Mouse (Mus musculus): ENCODE measurements around the gene Pnck. TPM values are rescaled to one million over a fixed set of nuclear protein-coding genes. Genes with fewer than 3 reads are reported as not detected.

Pnck gene
- polyA plus RNA-seq, 1 experiment from 2014 or later: 15.7 TPM

DNA sequence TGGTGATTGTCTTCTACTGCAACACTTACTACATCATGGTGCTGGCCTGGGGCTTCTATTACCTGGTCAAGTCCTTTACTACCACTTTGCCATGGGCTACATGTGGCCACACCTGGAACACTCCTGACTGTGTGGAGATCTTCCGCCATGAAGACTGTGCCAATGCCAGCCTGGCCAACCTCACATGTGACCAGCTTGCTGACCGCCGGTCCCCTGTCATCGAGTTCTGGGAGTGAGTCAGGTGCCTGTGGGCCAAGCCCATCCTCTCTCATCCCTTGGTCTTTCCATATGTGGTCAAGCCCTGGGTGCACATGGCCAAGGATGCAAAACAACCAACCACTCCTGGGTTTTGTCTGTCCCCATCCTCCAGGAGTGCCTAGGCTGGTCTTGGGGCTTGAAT lies 16.8 kb upstream of the Pnck start:
- DNase-seq (ENCODE audit: low spot score) (no peak), ATAC-seq (replicated peaks; ENCODE audit: low FRiP score, low read depth) (no peak)
- no peak overlapping the region for H3K4me2 ChIP-seq (ENCODE audit: low read length)
- no peaks in the 10 kb centered on the region for H3K9me3 ChIP-seq (replicated peaks; ENCODE audit: low read length)
- H3K4me3 ChIP-seq (replicated peaks; ENCODE audit: low read depth, low read length): no peak overlapping the region
- no peaks in the 10 kb centered on the region for H3K4me1 ChIP-seq (replicated peaks; ENCODE audit: insufficient read depth, low read length)
- WGBS: 90% methylated on average over 4 of the region's 4 CpGs
- H3K36me3 ChIP-seq (ENCODE audit: insufficient read depth, low read length): no peaks in the 10 kb centered on the region
- H3K9ac ChIP-seq (ENCODE audit: low read depth, low read length): no peak overlapping the region
- no peaks in the 10 kb centered on the region for H3K27me3 ChIP-seq (ENCODE audit: insufficient read depth, low read length)
- no peak for TF ChIP-seq CTCF (IDR thresholded peaks at IDR 0.05; ENCODE audit: low read depth)
- no peak overlapping the region for H3K27ac ChIP-seq

DNA sequence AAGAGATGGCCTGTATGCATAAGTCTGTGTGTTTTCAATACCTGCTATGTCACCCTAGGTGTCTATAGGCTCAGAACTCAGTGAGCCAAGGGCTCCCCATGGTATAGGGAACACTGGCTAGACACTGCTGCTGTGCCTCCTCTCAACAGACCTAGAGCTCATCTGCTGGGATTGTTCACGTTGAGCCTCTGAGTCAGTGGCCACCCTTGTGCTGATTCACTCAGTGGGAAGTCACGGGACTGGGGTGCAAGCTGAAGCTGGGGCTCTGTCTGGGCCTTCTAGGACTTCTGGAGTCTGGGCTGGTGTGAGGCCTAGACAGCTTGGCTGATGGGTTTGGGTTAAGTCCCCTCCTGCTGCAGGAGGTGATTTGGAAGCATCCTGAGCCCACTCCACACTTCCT lies 15.3 kb upstream of the Pnck start:
- WGBS: 85% methylated on average over 2 of the region's 2 CpGs

DNA sequence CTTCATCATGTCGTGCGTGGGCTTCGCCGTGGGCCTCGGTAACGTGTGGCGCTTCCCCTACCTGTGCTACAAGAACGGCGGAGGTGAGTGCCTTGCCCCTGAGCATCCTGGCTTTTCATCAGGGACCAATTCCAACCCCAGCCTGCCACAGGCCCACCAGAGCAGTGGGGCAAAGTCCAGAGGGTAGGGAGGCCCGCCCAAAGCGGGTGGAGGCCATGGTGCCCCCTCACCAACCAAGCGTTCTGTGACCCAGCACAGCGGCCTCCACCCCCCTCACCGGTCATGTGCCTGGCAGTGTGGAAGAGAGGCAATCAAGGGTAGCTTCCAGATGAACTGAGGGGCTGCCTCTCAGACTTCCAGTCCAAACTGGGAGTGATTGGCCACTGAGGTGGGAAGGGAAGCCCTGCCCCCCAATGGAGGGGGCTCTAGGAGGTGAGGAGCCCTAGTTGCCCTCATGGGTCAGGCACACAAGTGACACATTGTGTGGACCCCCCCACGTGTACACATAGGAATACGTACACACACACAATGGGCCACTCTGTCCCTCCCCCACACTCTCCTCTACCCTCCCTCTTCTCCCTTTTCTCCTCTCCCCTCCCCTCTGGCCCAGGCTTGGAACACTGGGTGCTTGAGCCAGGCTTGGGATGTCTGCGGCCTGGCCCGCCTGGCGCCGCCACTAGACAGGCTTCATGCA lies 14.2 kb upstream of the Pnck start:
- peak; percentile 82 for ATAC-seq (replicated peaks; ENCODE audit: low FRiP score, low read depth)
- peak overlapping the region; percentile 68 for H3K4me2 ChIP-seq (ENCODE audit: low read length)
- no peaks in the 10 kb centered on the region for H3K36me3 ChIP-seq (ENCODE audit: insufficient read depth, low read length)
- H3K4me3 ChIP-seq (replicated peaks; ENCODE audit: low read depth, low read length): peak overlapping the region; percentile 52
- no peaks in the 10 kb centered on the region for H3K9me3 ChIP-seq (replicated peaks; ENCODE audit: low read length)
- DNase-seq (ENCODE audit: low spot score): peak; percentile 19
- TF ChIP-seq CTCF (IDR thresholded peaks at IDR 0.05; ENCODE audit: low read depth): no peak
- 29% methylated on average over 20 of the region's 20 CpGs for WGBS
- peak overlapping the region; percentile 78 for H3K9ac ChIP-seq (ENCODE audit: low read depth, low read length)
- H3K4me1 ChIP-seq (replicated peaks; ENCODE audit: insufficient read depth, low read length): no peaks in the 10 kb centered on the region
- no peaks in the 10 kb centered on the region for H3K27me3 ChIP-seq (ENCODE audit: insufficient read depth, low read length)
- peak overlapping the region; percentile 76 for H3K27ac ChIP-seq

More for the DNA sequence above, 15.3 kb upstream of the Pnck start:
- Histone ChIP-seq H3K4me2 (ENCODE audit: low read length) (peak overlapping the region; percentile 68), H3K36me3 (ENCODE audit: insufficient read depth, low read length) (no peaks in the 10 kb centered on the region), H3K9ac (ENCODE audit: low read depth, low read length) (no peak overlapping the region), H3K4me3 (replicated peaks; ENCODE audit: low read depth, low read length) (no peak overlapping the region), H3K9me3 (replicated peaks; ENCODE audit: low read length) (no peaks in the 10 kb centered on the region), H3K27me3 (ENCODE audit: insufficient read depth, low read length) (no peaks in the 10 kb centered on the region), H3K27ac (no peak overlapping the region), H3K4me1 (replicated peaks; ENCODE audit: insufficient read depth, low read length) (no peaks in the 10 kb centered on the region)
- ATAC-seq (replicated peaks; ENCODE audit: low FRiP score, low read depth) (no peak), DNase-seq (ENCODE audit: low spot score) (no peak)
- TF ChIP-seq CTCF (IDR thresholded peaks at IDR 0.05; ENCODE audit: low read depth): no peak

DNA sequence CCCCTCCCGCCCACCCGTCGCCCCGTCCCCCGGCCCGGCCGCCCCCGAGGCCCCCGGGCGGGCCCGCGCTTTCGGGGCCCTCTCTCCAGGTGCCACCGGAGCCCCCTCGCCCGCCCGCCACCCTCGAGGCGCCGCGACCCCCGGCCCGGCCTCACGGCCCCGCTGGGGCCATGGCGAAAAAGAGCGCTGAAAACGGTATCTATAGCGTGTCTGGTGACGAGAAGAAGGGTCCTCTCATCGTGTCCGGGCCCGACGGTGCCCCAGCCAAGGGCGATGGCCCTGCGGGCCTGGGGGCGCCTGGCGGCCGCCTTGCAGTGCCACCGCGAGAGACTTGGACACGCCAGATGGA lies 13.7 kb upstream of the Pnck start:
- ATAC-seq (replicated peaks; ENCODE audit: low FRiP score, low read depth) (peak; percentile 18; the same call in 1 of the 2 replicates), DNase-seq (ENCODE audit: low spot score) (no peak)
- Histone ChIP-seq H3K9me3 (replicated peaks; ENCODE audit: low read length) (no peaks in the 10 kb centered on the region), H3K4me1 (replicated peaks; ENCODE audit: insufficient read depth, low read length) (no peaks in the 10 kb centered on the region), H3K9ac (ENCODE audit: low read depth, low read length) (peak overlapping the region; percentile 78), H3K27me3 (ENCODE audit: insufficient read depth, low read length) (no peaks in the 10 kb centered on the region), H3K36me3 (ENCODE audit: insufficient read depth, low read length) (no peaks in the 10 kb centered on the region), H3K4me3 (replicated peaks; ENCODE audit: low read depth, low read length) (peak overlapping the region; percentile 52), H3K4me2 (ENCODE audit: low read length) (peak overlapping the region; percentile 68), H3K27ac (peak overlapping the region; percentile 76)
- no peak for TF ChIP-seq CTCF (IDR thresholded peaks at IDR 0.05; ENCODE audit: low read depth)
- WGBS: 27% methylated on average over 34 of the region's 42 CpGs

DNA sequence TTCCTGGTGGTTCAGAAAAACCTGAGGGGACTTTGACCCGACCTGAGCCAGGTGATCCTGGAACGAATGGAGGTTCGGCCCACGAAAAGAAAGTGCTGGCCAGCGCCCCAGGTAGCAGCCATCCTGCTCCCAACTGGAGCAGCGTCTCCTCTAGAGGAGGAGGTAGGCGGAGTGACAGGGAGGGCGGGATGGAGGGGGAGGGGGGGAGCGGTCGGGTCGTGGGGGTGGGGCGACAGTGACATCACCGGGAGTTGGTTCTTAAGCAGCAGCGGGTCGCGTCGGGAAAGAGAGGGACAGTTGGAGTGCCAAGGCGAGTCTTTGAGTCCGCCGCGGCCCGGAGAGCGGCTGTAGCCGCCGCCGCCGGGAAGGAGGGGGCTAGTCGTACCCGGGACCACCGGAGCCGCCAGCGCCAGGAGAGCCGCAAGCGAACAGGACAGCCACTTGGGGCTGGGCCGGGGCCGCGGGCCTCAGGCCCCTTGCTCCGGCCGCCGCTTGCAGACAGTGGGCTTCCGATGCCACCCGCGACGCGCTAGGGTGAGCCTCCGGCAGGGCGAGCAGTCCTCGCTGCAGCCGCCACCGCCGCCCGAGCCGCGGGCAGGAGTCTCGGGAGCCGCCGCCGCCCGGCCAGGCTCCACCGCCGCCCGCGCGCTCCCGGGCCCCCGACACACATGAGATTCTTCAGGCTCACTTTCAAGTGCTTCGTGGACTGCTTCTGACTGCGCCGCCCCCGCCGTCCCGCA lies 13.1 kb upstream of the Pnck start, which contains the start of gene Slc6a8:
Gene Slc6a8 (plus strand): TSS at position 272 of the 740 bp plus-strand sequence.
- 31% methylated on average over 43 of the region's 72 CpGs for WGBS
- Histone ChIP-seq H3K36me3 (ENCODE audit: insufficient read depth, low read length) (no peaks in the 10 kb centered on the region), H3K9me3 (replicated peaks; ENCODE audit: low read length) (no peaks in the 10 kb centered on the region), H3K27me3 (ENCODE audit: insufficient read depth, low read length) (no peaks in the 10 kb centered on the region), H3K4me3 (replicated peaks; ENCODE audit: low read depth, low read length) (peak within 1 kb of the TSS; percentile 52), H3K27ac (peak within 1 kb of the TSS; percentile 76), H3K4me1 (replicated peaks; ENCODE audit: insufficient read depth, low read length) (no peaks in the 10 kb centered on the region), H3K4me2 (ENCODE audit: low read length) (peak within 1 kb of the TSS; percentile 68), H3K9ac (ENCODE audit: low read depth, low read length) (peak within 1 kb of the TSS; percentile 78)
- peak; percentile 57 for ATAC-seq (replicated peaks; ENCODE audit: low FRiP score, low read depth)
- no peak for TF ChIP-seq CTCF (IDR thresholded peaks at IDR 0.05; ENCODE audit: low read depth)
- DNase-seq (ENCODE audit: low spot score): peak; percentile 74

- 57% methylated on average over 4 of the region's 4 CpGs for WGBS
- no peak overlapping the region for H3K27ac ChIP-seq
- H3K4me1 ChIP-seq (replicated peaks; ENCODE audit: insufficient read depth, low read length): no peaks in the 10 kb centered on the region
- peak; percentile 68 for TF ChIP-seq CTCF (IDR thresholded peaks at IDR 0.05; ENCODE audit: low read depth)
- H3K36me3 ChIP-seq (ENCODE audit: insufficient read depth, low read length): no peaks in the 10 kb centered on the region
- ATAC-seq (replicated peaks; ENCODE audit: low FRiP score, low read depth) (peak; percentile 35; the same call in 1 of the 2 replicates), DNase-seq (ENCODE audit: low spot score) (peak; percentile 69)
- no peak overlapping the region for H3K4me3 ChIP-seq (replicated peaks; ENCODE audit: low read depth, low read length)
- H3K4me2 ChIP-seq (ENCODE audit: low read length): no peak overlapping the region; the same call in 1 of the 2 replicates
- H3K27me3 ChIP-seq (ENCODE audit: insufficient read depth, low read length): no peaks in the 10 kb centered on the region
- H3K9ac ChIP-seq (ENCODE audit: low read depth, low read length): no peak overlapping the region
- H3K9me3 ChIP-seq (replicated peaks; ENCODE audit: low read length): no peaks in the 10 kb centered on the region
Measured at GRCm38 (mm10) chrX:73672031-73672431, 12.1 kb upstream of the Pnck start.

Measured in kidney, postnatal 0 days (tissue).